Mouse (Mus musculus): ENCODE data around the gene Fank1. TPM values are rescaled to one million over a fixed set of nuclear protein-coding genes. Genes with fewer than 3 reads are reported as not detected.

The Fank1 gene
- polyA plus RNA-seq (2015; fragmentation: Nextera tagmentation; extraction: Ambion mirVana) = not detected in 2 replicates

DNA sequence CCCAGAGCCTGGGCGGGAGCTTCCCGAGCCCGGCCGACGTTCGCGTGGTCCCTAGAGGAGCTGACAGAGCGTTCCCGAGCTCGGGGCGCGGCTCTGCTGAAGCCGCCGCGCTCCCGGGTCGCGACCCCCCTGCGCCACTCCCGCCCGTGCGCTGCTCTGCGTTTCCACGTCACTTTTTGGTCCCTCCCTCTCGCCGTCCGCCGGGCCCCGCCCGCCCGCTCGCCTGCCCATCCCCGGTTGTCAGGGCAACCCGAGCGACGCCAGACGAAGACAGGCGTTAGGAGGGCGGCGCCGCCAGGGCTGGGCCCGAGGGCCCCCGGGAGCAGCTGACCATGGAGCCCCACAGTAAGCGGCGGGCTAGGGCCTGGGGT is at the start of gene Fank1:
TSS of gene Fank1 (plus strand) at position 236 of the 371 bp plus-strand sequence.
- peak within 1 kb of the TSS; percentile 94 for H3K4me2 ChIP-seq
- no peaks in the 10 kb centered on the region for H3K9me3 ChIP-seq (replicated peaks)
- H3K36me3 ChIP-seq = no peaks in the 10 kb centered on the region
- H3K4me1 ChIP-seq (replicated peaks) = peaks cover 36% of the 10 kb centered on the region
- DNase-seq (peak; percentile 89), ATAC-seq (ENCODE audit: low read depth) (peak; percentile 98)
- peak within 1 kb of the TSS; percentile 50 for H3K27ac ChIP-seq
- H3K4me3 ChIP-seq (replicated peaks) = peak within 1 kb of the TSS; percentile 87
- peak within 1 kb of the TSS; percentile 83 for H3K9ac ChIP-seq
- WGBS (ENCODE audit: insufficient replicate concordance) = under 1% methylated on average over 44 of the region's 45 CpGs
- no peaks in the 10 kb centered on the region for H3K27me3 ChIP-seq

DNA sequence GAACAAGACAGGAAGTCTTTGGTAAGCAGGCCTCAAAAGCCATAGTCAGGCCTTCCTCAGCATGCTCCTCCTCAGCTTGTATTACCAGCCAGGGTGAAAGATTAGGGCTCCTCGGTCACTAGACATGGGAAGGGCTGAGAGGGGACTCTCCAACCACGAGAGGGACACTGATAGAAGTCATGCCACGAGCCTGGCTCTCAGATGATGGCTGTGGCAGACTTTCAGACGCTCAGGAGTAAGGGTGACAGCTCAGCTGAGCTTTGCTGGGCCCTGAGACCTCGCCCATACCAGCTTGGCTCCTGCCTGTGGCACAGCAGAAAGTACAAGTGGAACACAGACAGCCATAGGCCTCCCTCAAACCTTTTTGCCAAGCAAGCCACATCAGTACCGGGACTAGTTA is 49.6 kb upstream of the Fank1 start:
- H3K4me1 ChIP-seq (replicated peaks) = peaks cover 9% of the 10 kb centered on the region; the same call in 1 of the 2 replicates
- H3K9ac ChIP-seq = 0 out of 2 replicates have a peak overlapping the region, but pooled peaks have one; percentile 5
- H3K4me3 ChIP-seq (replicated peaks) = no peak overlapping the region
- WGBS (ENCODE audit: insufficient replicate concordance) = 41% methylated on average over 6 of the region's 6 CpGs
- DNase-seq (no peak), ATAC-seq (ENCODE audit: low read depth) (no peak)
- no peaks in the 10 kb centered on the region for H3K27me3 ChIP-seq
- no peak overlapping the region for H3K27ac ChIP-seq
- H3K36me3 ChIP-seq = peaks cover 23% of the 10 kb centered on the region
- no peak overlapping the region for H3K4me2 ChIP-seq
- no peaks in the 10 kb centered on the region for H3K9me3 ChIP-seq (replicated peaks)

DNA sequence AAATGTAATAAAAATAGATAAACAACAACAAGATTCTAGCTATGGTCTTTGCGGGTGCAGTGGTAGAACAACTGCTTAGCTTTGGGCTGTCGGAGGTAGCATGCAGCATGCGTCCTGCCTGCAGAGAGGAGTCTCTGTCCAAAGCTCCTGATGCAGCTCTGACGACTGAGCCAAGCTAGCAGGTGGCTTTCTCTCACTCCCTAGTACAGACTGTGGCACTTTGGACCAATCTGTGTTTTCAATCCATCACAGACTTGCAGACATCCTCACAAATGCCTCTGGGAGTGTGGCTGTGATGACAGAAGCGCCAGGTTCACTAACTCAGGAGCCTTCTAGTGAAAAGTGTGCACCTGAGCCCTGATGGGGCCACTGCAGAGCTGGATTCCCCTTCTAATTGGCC is 47.3 kb upstream of the Fank1 start:
- H3K9me3 ChIP-seq (replicated peaks) = no peaks in the 10 kb centered on the region
- no peak for DNase-seq
- no peak overlapping the region for H3K9ac ChIP-seq
- no peaks in the 10 kb centered on the region for H3K27me3 ChIP-seq
- no peak overlapping the region for H3K27ac ChIP-seq
- no peak overlapping the region for H3K4me2 ChIP-seq
- no peak for ATAC-seq (ENCODE audit: low read depth)
- H3K4me3 ChIP-seq (replicated peaks) = no peak overlapping the region
- peaks cover 9% of the 10 kb centered on the region; the same call in 1 of the 2 replicates for H3K4me1 ChIP-seq (replicated peaks)
- 79% methylated on average over 5 of the region's 5 CpGs for WGBS (ENCODE audit: insufficient replicate concordance)
- H3K36me3 ChIP-seq = peaks cover 10% of the 10 kb centered on the region

DNA sequence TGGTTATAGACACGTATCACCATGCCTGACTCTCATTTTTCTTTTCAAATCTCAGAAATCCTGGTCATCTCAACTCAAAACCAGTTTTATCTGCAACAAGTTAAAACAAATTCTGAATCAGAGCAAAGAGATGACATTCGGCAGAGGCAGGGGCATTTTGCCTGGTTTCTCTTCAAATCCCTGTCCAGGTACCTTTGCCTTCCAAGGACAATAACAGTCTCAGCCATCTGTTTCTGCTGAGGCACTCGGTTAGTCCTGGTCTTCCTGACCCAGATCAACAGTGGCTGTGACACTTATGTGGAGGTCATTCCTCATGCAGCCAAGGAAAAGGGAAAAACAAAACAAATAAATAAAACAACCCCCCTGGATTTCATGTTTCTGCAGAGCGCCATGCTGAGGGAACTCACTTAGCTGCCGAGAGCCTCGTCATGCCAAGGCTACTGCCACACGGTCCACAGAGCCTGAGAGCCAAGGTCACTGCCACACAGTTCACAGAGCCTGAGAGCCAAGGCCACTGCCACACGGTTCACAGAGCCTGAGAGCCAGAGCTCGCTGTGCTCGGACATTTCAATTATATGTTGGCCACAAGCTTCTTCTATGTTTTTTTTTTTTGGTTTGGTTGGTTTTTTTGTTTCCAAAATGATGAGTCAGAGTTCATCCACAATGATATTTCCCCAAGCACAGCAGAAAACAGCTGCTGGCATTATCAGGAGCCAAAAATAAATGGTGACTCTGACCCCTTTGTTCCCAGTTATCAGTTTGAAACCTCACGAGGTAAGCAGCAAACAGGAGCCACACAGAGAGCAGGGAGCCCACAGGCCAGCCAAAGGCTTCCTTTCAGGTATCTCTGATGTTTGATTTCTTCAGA is 46.1 kb upstream of the Fank1 start:
- ATAC-seq (ENCODE audit: low read depth) (no peak), DNase-seq (no peak)
- Histone ChIP-seq H3K9me3 (replicated peaks) (no peaks in the 10 kb centered on the region), H3K27ac (no peak overlapping the region), H3K27me3 (no peaks in the 10 kb centered on the region), H3K4me2 (no peak overlapping the region), H3K4me3 (replicated peaks) (no peak overlapping the region), H3K9ac (no peak overlapping the region), H3K4me1 (replicated peaks) (peaks cover 9% of the 10 kb centered on the region; the same call in 1 of the 2 replicates), H3K36me3 (peaks cover 7% of the 10 kb centered on the region)
- 63% methylated on average over 11 of the region's 11 CpGs for WGBS (ENCODE audit: insufficient replicate concordance)

DNA sequence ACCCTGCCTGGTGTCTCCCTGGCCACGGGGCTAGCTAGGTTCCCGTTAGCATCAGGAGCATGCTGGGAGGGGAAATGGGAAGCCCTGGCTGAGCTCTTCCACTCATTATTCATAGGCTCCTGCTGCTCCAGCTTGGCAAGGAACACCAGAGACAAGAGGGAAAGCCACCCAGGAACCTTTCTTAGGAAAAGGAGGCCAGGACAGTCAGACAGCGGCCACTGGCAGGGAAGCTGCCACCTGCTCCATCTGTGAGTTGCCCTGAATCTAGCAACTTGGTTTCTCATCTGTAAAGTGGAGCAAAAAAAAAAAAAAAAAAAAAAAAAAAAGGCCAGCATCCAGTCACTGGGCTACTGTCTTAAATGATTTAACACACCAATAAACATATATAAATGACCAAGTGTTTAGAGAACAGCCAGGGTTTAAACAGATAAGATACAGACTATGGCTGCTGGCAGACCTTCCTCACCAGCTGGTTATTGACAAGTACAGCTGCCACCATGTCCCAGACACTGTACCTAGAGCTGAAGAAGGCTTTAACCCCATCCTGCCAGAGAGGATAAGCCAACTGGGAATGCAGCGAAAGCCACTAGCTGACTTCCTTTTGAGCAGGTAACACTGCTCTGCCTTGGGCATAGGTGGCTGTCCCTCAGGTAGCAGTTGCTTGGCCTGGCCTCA is 44.6 kb upstream of the Fank1 start:
- 67% methylated on average over 4 of the region's 4 CpGs for WGBS (ENCODE audit: insufficient replicate concordance)
- Histone ChIP-seq H3K27ac (no peak overlapping the region), H3K4me2 (no peak overlapping the region), H3K4me1 (replicated peaks) (peaks cover 9% of the 10 kb centered on the region; the same call in 1 of the 2 replicates), H3K4me3 (replicated peaks) (no peak overlapping the region), H3K9ac (no peak overlapping the region), H3K9me3 (replicated peaks) (no peaks in the 10 kb centered on the region), H3K27me3 (no peaks in the 10 kb centered on the region), H3K36me3 (peaks cover 7% of the 10 kb centered on the region)
- no peak for ATAC-seq (ENCODE audit: low read depth)
- DNase-seq = no peak

DNA sequence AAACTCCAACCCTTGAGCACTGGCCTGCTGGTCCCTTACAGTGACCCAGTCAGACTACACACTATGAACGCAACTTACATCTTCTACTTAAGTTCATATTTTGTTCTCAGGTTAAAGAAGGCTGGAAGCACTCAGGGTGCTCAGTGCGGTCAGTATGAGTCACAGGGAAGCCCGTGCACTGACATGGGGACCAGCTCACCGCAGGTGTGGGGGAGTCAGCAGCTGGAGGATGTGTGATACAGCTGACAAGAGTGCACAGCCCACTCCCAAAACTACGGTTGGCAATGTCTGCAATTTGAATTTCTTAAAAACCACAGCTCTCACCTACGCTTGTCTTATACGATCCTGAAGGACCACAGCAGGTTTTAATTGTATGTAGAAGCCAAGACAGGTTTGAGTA is 36.1 kb upstream of the Fank1 start:
- Histone ChIP-seq H3K9me3 (replicated peaks) (no peaks in the 10 kb centered on the region), H3K9ac (no peak overlapping the region), H3K27me3 (no peaks in the 10 kb centered on the region), H3K27ac (no peak overlapping the region), H3K4me2 (no peak overlapping the region), H3K4me1 (replicated peaks) (no peaks in the 10 kb centered on the region), H3K36me3 (peaks cover 16% of the 10 kb centered on the region), H3K4me3 (replicated peaks) (no peak overlapping the region)
- DNase-seq (no peak), ATAC-seq (ENCODE audit: low read depth) (no peak)
- 80% methylated on average over 7 of the region's 7 CpGs for WGBS (ENCODE audit: insufficient replicate concordance)

DNA sequence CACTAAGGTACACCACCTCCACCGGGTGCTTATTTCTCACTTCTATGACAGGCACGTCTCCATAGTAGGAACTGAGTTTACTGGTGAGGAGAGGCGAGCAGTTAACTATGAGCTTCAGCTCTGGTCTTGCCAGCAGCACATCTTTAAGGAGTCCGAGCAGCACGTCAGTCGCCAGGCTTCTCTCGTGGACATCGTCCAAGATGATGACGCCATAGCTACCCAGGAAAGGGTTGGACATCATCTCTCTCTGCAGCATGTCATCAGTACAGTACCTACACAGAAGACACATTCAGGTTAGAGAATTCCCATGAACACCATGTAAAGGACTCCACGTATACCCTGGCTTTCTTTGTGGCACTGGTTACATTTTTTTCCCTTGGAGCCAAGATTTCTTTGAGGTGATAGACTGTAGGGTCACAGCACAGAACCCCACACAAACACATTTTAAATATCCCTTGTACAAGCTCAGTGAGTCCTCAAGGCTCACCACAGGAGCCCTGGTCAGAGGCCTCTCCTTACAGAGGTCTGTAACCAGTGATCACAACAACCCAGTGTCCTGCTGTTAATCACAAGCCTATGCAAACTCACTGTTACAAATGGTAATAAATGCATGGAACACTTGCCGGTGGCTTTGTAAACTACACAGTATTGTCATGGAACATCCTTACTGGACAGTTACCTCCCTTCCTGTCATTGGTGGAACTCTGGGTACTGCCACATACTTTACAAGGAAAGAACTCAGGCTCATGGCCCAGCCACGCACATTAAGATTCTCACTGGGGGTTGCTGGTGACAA is 33.9 kb upstream of the Fank1 start:
- DNase-seq (no peak), ATAC-seq (ENCODE audit: low read depth) (no peak)
- Histone ChIP-seq H3K27ac (no peak overlapping the region), H3K36me3 (peaks cover 16% of the 10 kb centered on the region), H3K9ac (no peak overlapping the region), H3K9me3 (replicated peaks) (no peaks in the 10 kb centered on the region), H3K4me3 (replicated peaks) (no peak overlapping the region), H3K4me2 (no peak overlapping the region), H3K4me1 (replicated peaks) (no peaks in the 10 kb centered on the region), H3K27me3 (no peaks in the 10 kb centered on the region)
- 83% methylated on average over 12 of the region's 12 CpGs for WGBS (ENCODE audit: insufficient replicate concordance)

DNA sequence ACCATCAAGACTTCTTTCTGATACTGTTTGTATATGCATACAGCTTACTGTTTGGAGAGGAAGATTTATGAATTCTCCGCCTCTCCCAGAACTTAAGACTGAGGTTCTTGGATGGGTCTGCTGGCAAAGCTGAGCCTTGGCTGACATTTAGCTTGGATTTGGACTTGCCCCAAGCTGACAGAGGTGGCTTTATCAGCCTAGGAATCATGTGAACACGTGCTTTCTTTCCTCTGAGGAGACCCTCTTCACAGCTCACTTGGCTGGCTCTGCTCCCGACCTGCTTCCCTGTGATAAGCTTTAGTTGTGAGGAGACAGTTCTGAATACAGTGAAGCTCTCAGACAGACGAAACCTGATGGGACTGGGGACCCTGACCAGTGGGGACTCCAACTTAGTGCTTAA is 33.0 kb upstream of the Fank1 start:
- DNase-seq = no peak
- no peak for ATAC-seq (ENCODE audit: low read depth)
- Histone ChIP-seq H3K36me3 (peaks cover 16% of the 10 kb centered on the region), H3K4me3 (replicated peaks) (no peak overlapping the region), H3K4me2 (no peak overlapping the region), H3K9me3 (replicated peaks) (no peaks in the 10 kb centered on the region), H3K9ac (no peak overlapping the region), H3K4me1 (replicated peaks) (no peaks in the 10 kb centered on the region), H3K27me3 (no peaks in the 10 kb centered on the region), H3K27ac (no peak overlapping the region)
- 37% methylated on average over 4 of the region's 4 CpGs for WGBS (ENCODE audit: insufficient replicate concordance)

DNA sequence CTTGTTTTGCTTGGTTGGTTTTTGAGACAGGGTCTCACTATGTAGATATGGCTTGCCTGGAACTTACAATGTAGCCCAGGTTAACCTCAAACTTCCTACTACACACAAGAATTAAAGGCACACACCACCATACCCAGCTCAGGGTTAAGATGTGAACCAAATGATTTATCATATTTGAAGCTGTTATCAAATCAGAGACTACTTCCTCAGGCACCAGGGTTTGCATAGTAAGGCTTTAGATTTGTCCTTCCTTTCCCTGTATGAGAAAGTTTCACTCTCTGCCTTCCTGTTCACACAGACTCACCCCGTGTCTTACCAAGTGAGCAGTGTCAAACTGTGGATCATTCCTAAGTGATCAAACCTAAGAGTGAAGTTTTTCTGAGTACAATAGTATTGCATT is 32.5 kb upstream of the Fank1 start:
- DNase-seq (no peak), ATAC-seq (ENCODE audit: low read depth) (no peak)
- no peaks in the 10 kb centered on the region for H3K4me1 ChIP-seq (replicated peaks)
- H3K27ac ChIP-seq = no peak overlapping the region
- WGBS (ENCODE audit: insufficient replicate concordance) = 61% methylated on average over 1 of the region's 1 CpGs
- no peaks in the 10 kb centered on the region for H3K9me3 ChIP-seq (replicated peaks)
- no peak overlapping the region for H3K4me2 ChIP-seq
- no peak overlapping the region for H3K4me3 ChIP-seq (replicated peaks)
- H3K27me3 ChIP-seq = no peaks in the 10 kb centered on the region
- H3K9ac ChIP-seq = no peak overlapping the region
- H3K36me3 ChIP-seq = peaks cover 16% of the 10 kb centered on the region

DNA sequence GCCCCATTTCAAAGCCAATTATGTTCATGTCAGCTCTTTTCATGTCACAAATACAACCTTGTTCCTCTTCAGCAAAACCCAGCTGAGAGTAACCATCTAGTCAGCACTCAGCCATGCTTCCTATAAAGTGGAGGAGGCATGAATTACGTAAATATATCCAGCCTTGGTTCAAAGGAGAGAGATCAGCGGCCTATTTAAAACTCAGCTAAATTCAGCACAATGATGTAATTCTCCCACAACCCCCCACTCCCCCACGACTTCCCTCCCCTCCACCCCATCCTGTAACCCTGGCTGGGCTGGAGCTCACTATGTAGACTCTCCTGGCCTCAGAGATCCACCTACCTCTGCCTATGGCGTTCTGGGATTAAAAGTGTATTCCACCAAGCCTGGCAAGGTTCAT is 32.0 kb upstream of the Fank1 start:
- Histone ChIP-seq H3K36me3 (peaks cover 16% of the 10 kb centered on the region), H3K9me3 (replicated peaks) (no peaks in the 10 kb centered on the region), H3K4me2 (no peak overlapping the region), H3K4me1 (replicated peaks) (no peaks in the 10 kb centered on the region), H3K27ac (no peak overlapping the region), H3K27me3 (no peaks in the 10 kb centered on the region), H3K9ac (no peak overlapping the region), H3K4me3 (replicated peaks) (no peak overlapping the region)
- 48% methylated on average over 4 of the region's 4 CpGs for WGBS (ENCODE audit: insufficient replicate concordance)
- no peak for DNase-seq
- ATAC-seq (ENCODE audit: low read depth) = no peak

DNA sequence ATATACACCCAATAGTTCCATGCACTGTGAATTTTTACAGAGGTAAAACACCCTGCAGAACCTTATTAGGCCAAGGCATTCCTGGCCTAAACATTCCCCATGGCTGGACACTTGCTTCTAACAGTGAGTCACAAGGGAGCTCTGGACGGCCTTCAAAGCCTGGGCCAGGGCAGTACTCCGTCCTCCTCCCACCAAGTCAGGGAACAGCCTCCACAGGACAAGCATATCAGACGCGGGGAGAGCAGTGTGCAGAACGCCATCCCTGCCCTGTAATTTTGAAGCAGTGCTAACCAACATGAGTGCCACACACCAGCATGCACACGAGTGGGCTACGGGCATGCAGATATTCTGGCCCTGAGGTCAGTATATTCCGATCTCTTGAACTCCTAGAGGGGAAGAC is 29.3 kb upstream of the Fank1 start:
- Histone ChIP-seq H3K27me3 (no peaks in the 10 kb centered on the region), H3K4me3 (replicated peaks) (no peak overlapping the region), H3K36me3 (no peaks in the 10 kb centered on the region; the same call in 1 of the 2 replicates), H3K4me1 (replicated peaks) (no peaks in the 10 kb centered on the region), H3K27ac (no peak overlapping the region), H3K9me3 (replicated peaks) (no peaks in the 10 kb centered on the region), H3K9ac (no peak overlapping the region), H3K4me2 (no peak overlapping the region)
- ATAC-seq (ENCODE audit: low read depth) = no peak
- WGBS (ENCODE audit: insufficient replicate concordance) = 88% methylated on average over 8 of the region's 8 CpGs
- no peak for DNase-seq

All from liver, embryonic 13.5 days (tissue).